7 mouse cellular contexts compared by ENCODE assay signal in genomic region chr10:57000892-57001722, GRCm38 (mm10).
DNase-seq lines count a peak whose midpoint lies in the region; ATAC-seq lines count a peak whose summit lies in the region.

No protein-coding gene starts in this region.

- H3K4me1 ChIP-seq in forebrain, embryonic 16.5 days (replicated peaks; ENCODE audit: control insufficient read depth, insufficient read depth, low read length): peaks cover 3% of the 10 kb centered on the region
- no peaks in the 10 kb centered on the region for H3K4me1 ChIP-seq in hindbrain, embryonic 11.5 days (replicated peaks; ENCODE audit: control insufficient read depth, insufficient read depth, low read length)

- H3K27ac ChIP-seq in forebrain, embryonic 16.5 days (ENCODE audit: low read length): no peak overlapping the region
- no peak overlapping the region for H3K27ac ChIP-seq in hindbrain, embryonic 11.5 days (ENCODE audit: low read depth, low read length)

- H3K36me3 ChIP-seq in forebrain, embryonic 16.5 days (ENCODE audit: control insufficient read depth, insufficient read depth): no peaks in the 10 kb centered on the region
- no peaks in the 10 kb centered on the region for H3K36me3 ChIP-seq in hindbrain, embryonic 11.5 days (ENCODE audit: control insufficient read depth, insufficient read depth, low read length)

- H3K9me3 ChIP-seq in forebrain, embryonic 16.5 days (ENCODE audit: control insufficient read depth, low read length): no peaks in the 10 kb centered on the region
- no peaks in the 10 kb centered on the region for H3K9me3 ChIP-seq in hindbrain, embryonic 11.5 days (ENCODE audit: control insufficient read depth, low read length)

- H3K4me2 ChIP-seq in forebrain, embryonic 16.5 days (ENCODE audit: low read length): peak overlapping the region; percentile 34
- H3K4me2 ChIP-seq in hindbrain, embryonic 11.5 days (replicated peaks; ENCODE audit: low read depth, low read length): no peak overlapping the region

- H3K9ac ChIP-seq in forebrain, embryonic 16.5 days (replicated peaks; ENCODE audit: low read depth, low read length): no peak overlapping the region
- no peak overlapping the region for H3K9ac ChIP-seq in hindbrain, embryonic 11.5 days (ENCODE audit: low read depth, low read length)

- H3K27me3 ChIP-seq in forebrain, embryonic 16.5 days (replicated peaks; ENCODE audit: control insufficient read depth, insufficient read depth, low read length): no peaks in the 10 kb centered on the region
- no peaks in the 10 kb centered on the region for H3K27me3 ChIP-seq in hindbrain, embryonic 11.5 days (ENCODE audit: control insufficient read depth, insufficient read depth, low read length)

- DNase-seq in NIH3T3 (ENCODE audit: low read depth): peak; percentile 67
- peak; percentile 25 for DNase-seq in cerebellum, adult 11 months
- DNase-seq in hindbrain, embryonic 11.5 days (ENCODE audit: low spot score): peak; percentile 76
- peak; percentile 37 to 53 for DNase-seq in layer of hippocampus, adult 8-10 months (ENCODE audit: low spot score in 2 of 2)
- DNase-seq in lung, postnatal 10 days: peak; percentile 63
- DNase-seq in ovary, postnatal 36 days (ENCODE audit: low spot score): peak; percentile 30

- peak; percentile 90 for ATAC-seq in forebrain, embryonic 16.5 days
- peak; percentile 90 for ATAC-seq in hindbrain, embryonic 11.5 days (ENCODE audit: low FRiP score)

- WGBS in forebrain, embryonic 16.5 days: 17% methylated on average over 16 of the region's 16 CpGs
- 27% methylated on average over 16 of the region's 16 CpGs for WGBS in hindbrain, embryonic 11.5 days

- 0 out of 2 replicates have a peak overlapping the region, but pooled peaks have one; percentile 10 for H3K4me3 ChIP-seq in forebrain, embryonic 16.5 days (replicated peaks; ENCODE audit: low read length)
- no peak overlapping the region for H3K4me3 ChIP-seq in hindbrain, embryonic 11.5 days (ENCODE audit: low read depth, low read length)

Comparison
In these comparisons a context has a peak if more than half of its experiments do, and no peak if none do; other contexts are left out.
1. DNase-seq: peak in every context shown above with its lines; median percentile 76 in hindbrain, embryonic 11.5 days; 67 in NIH3T3; 63 in lung, postnatal 10 days; 45 in layer of hippocampus, adult 8-10 months; 30 in ovary, postnatal 36 days; 25 in cerebellum, adult 11 months.